Mouse (Mus musculus): ENCODE data around the gene Scube2.

- TF ChIP-seq POLR2A (IDR thresholded peaks at IDR 0.05; ENCODE audit: borderline replicate concordance, low read depth, low read length) (no peak), CTCF (IDR thresholded peaks at IDR 0.05; ENCODE audit: low read depth, low read length) (no peak)
Measured at GRCm38 (mm10) chr7:109850531-109850930, 14.9 kb downstream of the Scube2 start.
